Mouse (Mus musculus) mouse embryonic stem cell (cell line): ENCODE data around the gene Rdh7.
"Not testable (repeated sequence)": the region's sequence is repeated elsewhere in the genome, so short reads cannot be mapped to it uniquely, and the experiment has no call there.

Source experiments
- in situ Hi-C, 2 experiments: fragments of 300-500 bp; cut with MboI; formaldehyde crosslinking; loops; 1 replicate in 1 of 2; 3 replicates in 1 of 2; pipeline ENCODE4 v1.14.3; 2019 to 2020; ENCODE audit warnings: low sequenced_read_pairs in 2 of 2, low pct_unique_long_range_greater_than_20kb in 1 of 2, mixed read lengths in 1 of 2; ENCODE audit not compliant: unreplicated experiment in 1 of 2

The Rdh7 gene

DNA sequence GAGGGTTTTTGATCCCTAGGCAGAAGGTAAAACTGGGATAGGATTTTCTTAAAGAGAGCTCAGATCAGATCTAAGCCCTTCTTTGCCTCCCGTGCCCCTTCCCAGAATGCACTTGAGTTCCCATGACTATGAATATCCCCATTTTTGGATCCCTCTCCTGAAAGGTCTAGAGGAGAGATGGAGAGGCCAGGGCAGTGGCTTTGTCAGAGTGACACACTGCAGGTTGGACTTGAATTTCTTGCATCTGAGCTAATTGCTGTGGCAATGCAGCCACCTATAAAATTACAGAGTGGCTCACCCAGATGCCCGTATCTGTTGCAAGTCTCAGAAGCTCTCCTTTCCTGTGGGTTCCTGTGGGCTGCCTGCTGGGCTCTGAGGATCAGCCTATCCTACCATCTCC, 9.6 kb upstream of the Rdh7 start, which contains the start of gene Sdr9c7:
Sdr9c7 (plus strand) TSS at position 301 of the 400 bp plus-strand sequence.
- in situ Hi-C loops, result no loop called here

- in situ Hi-C loops, result no loop called here
These were observed 8.9 kb upstream of the Rdh7 start for GRCm38 (mm10) chr10:127897506-127897905.

DNA sequence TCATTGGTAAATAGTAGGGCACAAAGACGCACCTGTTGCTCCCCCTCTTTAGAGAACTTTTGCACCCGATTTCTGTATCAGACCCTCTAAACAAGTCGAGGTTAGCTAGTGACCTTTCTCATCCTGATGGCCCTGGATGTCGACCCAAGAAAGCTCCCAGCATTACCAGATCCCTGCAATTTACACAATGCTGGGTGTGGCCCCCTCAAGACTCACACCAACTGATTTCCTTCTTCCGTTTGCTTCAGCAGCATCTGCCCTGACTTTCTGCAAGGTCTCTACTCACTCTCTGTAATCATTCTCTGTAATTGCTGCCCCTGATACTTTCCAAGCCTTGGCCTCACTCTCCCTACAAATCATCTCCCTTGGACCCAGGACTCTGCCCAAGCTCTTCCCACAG, 8.1 kb upstream of the Rdh7 start:
- in situ Hi-C loops, result no loop called here

GRCm38 (mm10) chr10:127893163-127894022, 4.8 kb upstream of the Rdh7 start:
- in situ Hi-C loops, result not testable (repeated sequence)

DNA sequence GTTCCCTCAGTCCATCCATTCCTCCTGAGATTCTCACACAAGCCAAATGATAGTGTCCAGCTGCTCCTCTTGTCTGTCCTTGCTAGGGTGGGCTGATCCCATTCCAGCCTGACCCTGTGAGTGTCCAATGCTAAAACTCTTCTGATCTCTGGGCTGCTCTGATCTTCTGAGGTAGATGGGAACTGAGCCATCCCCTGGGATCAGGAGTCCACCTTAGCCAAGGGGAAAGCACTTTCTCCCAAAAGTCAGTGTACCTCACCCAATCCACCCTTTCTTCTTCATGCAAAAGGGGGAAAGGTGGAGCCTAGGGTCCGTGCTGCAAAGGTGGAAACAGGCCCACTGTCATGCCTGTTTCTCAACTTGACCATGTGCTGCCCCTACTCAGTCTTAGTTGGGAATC, 2.9 kb upstream of the Rdh7 start:
- in situ Hi-C loops, result no loop called here

DNA sequence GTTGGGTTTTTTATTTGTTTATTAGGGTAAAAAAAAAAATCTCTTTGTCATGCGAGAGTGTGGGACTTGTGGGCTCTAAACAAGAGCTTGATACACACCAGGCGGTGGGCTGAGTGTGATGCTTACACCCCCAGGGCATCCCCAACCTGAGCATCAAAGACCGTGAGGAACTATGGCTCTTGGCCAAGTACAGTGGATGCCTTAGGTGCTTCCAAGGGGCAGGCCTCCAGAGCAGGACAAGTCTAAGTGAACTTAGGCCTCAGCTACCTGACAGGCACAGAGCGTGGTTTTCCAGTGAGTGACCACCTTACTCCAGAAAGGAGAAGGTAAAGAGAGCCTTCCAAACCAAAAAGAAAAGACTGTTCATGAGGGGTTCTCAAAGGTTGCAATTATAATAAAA, 1.6 kb downstream of the Rdh7 start:
- in situ Hi-C loops, result no loop called here

DNA sequence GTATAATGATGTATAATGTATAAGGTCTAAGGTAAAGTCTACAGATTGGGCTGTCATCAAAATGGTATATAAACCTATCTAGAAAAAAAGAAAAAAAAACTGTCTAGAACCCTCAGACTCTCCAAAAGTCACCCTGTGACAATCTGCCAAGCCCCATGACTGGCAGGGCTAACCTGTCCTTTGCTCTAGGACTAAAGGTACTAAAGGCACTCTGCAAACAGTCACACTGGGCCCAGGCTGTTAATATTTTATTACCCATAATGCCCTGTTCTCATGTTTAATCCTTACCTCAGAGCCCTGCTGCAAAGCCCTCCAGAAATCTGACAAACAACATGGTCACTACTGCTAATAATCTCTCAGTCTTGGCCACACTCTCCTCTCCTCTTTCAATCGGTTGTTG, 2.1 kb downstream of the Rdh7 start:
- in situ Hi-C loops, result no loop called here

- in situ Hi-C loops, result no loop called here
These were observed 7.6 kb downstream of the Rdh7 start for GRCm38 (mm10) chr10:127881041-127881440.

GRCm38 (mm10) chr10:127879155-127879688, 9.4 kb downstream of the Rdh7 start:
- in situ Hi-C loops, result no loop called here

DNA sequence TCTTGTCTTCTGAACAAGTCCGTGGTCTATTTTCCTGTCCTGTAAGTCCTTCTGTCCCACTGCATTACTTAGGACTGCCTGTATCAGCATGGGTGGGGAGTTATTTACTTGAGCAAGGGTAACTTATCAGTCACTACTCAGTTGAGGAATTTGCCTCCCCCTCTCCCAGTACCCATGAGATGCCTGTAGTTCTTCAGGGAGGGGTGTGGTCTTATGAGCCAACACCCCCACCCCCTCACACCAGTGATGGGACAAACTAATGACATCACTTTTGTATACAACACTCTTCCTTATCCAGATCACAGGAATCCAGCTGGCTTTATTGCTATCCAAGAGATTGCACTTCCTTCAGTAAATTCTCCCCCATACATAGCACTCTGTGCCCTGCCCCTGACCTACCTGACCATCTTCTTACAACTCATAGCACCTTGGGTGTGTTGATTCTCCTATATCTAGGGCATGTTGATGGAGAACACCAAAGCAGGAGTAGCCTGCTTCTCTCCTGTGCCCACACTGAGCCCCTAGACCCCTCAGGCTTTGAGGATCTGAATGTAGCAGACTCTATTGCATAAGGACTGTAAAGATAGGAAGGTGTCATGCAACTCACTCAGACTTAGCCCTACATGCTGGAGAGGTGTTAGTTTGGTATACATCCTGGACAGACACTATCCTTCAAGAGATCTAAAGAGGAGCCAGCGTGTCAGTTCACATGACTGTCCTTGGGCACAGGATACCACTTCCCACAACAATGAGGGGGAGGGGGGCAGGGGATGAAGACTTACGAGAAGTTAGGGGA, 10.2 kb downstream of the Rdh7 start:
- in situ Hi-C loops, result no loop called here

DNA sequence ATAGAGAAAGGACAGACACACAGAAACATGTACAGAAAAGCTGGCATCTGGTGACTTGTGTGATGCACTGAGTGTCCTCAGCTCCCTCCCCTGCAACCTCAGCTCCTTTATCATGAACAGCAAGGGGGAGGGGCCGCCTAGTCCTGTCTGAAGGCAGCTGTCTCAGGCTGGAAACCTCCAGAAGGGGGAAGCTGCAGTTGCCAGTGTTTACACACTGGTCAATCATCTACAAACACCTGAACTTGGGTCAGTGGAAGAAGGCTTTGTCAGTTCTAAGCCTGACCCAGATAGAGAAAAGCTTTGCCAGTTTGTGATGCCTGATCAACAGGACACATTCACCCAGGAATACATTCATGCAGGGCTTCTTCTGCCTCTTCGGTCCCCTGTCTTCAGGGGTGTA, 10.9 kb downstream of the Rdh7 start:
- in situ Hi-C loops, result no loop called here

DNA sequence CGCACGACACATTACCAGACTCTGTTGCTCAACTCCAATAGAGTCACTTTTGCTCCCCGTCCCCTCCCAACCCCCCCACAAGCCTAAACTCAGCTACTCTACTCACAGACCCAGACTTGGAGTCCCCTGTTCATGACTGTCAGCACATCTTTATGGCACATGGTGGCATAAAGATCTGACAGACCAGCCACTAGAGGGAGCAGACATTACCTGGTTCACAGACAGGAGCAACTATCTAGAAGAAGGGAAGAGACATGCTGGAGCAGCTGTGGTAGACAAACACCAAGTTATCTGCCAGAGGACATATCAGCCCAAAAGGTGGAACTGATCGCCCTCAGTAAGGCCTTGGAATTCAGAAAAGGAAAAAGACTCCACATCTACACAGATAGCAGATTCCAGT, 16.1 kb downstream of the Rdh7 start:
- in situ Hi-C loops, result no loop called here

GRCm38 (mm10) chr10:127866232-127866631, 22.4 kb downstream of the Rdh7 start, which contains the start of gene Rdh16f2:
Gene Rdh16f2 (plus strand): TSS chr10:127866474.
- in situ Hi-C loops, result no loop called here

- in situ Hi-C loops, result no loop called here
These were observed 23.7 kb downstream of the Rdh7 start for GRCm38 (mm10) chr10:127864931-127865330.

- in situ Hi-C loops, result no loop called here
These were observed 32.2 kb downstream of the Rdh7 start for GRCm38 (mm10) chr10:127856376-127856775.

DNA sequence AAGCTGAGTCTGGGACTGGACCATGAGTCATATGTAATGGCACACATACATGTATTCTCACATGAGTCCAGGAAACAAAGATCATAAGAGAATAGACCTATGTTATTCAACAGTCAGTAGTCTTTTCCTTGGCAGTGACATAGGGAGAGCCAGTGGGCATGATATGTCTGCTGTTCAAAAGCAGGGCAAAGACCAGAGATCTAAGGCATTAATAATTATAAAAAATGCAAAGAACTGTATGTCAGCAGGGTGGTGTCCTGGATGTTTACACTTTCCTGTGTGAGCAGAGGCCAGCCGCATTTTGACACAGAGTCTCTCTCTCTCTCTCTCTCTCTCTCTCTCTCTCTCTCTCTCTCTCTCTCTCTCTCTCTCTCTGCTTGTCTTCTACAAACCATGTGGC, 39.0 kb downstream of the Rdh7 start, which contains the start of gene Rdh19:
Rdh19 (plus strand) TSS at position 301 of the 400 bp plus-strand sequence.
- in situ Hi-C loops, result no loop called here

DNA sequence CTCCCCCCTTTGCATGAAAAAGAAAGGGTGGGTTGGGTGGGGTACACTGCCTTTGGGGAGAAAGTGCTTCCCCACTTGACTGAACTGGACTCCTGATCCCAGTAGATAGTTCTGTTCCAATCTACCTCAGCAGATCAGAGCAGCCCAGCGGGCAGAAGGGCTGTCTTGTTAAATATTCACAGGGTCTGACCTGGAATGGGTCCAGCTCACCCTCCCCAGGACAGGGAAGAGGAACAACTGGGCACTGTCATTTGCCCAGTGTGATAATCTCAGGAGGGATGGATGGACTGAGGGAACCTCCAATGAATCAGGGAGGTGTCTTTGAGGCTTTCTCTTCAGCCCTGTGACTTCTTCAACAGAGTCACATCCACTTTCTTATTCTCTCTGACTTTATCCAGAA, 40.5 kb downstream of the Rdh7 start:
- in situ Hi-C loops, result no loop called here

- in situ Hi-C loops, result not testable (repeated sequence)
These were observed 42.7 kb downstream of the Rdh7 start for GRCm38 (mm10) chr10:127845945-127846344.

DNA sequence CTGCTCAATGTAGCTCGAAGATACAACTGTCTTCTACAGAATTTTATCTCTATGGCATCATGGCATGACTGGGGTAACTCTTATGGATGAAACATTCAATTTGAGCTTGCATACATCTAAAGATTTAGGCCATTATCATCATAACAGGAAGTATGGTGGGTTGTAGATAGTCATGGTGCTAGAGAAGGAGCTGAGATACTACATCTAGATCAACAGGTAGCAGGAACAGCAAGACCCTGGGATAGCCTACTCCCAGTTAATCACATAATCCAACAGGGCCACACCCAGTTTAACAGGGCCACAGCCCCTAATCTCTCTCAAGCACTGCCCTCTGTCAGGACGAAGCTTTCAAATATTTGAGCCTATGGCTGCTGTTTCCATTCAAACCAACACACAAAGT, 47.8 kb downstream of the Rdh7 start:
- in situ Hi-C loops, result no loop called here
